Mouse (Mus musculus) lung, adult 2 months (tissue): Measurements from ENCODE around the gene Lhx2.

Source experiments
- CTCF ChIP-seq: fragments of 200-500 bp; IDR thresholded peaks from 2 replicates; pipeline ENCODE4 v1.5.1; 2011; ENCODE audit warnings: mild to moderate bottlenecking, low read length, control low read depth; ENCODE audit not compliant: insufficient read depth
- POLR2A ChIP-seq: fragments of 200-500 bp; IDR thresholded peaks from 2 replicates; pipeline ENCODE4 v1.6.1; 2011; ENCODE audit warnings: low read depth, mild to moderate bottlenecking, control low read depth, low read length, borderline replicate concordance; ENCODE audit errors: extremely low read depth

DNA sequence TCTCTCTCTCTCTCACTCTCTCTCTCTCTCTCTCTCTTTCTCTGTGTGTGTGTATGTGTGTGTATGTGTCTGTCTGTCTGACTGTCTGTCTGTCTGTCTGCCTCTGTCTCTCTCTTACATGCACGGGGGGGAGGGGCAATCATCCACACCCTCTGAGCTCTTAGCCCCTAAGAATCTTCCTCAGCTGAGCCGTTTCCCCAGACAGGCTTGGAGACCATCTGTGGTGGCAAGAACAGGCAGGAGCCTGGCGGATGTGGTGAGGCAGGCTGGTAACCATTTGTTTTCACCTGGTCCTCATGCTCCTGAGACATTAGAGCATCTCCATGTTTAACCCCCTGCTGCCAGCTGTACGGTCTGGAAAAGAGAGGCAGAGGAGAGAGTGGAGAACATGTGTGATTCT, 18.2 kb upstream of the Lhx2 start:
- TF ChIP-seq CTCF = no peak
- no peak for TF ChIP-seq POLR2A
